Mouse (Mus musculus) stomach, postnatal 0 days (tissue): ENCODE measurements around the gene Plxnc1. TPM values are rescaled to one million over a fixed set of nuclear protein-coding genes. Genes with fewer than 3 reads are reported as not detected.
A peak's percentile ranks its signal among the peaks of the same experiment; 100 is the strongest.

ENCODE experiments used
- ATAC-seq: fragments of 200-750 bp; cut with Nextera tagmentation; 2 replicates; pipeline ENCODE4 v1.8.0; 2017; ENCODE audit not compliant: low FRiP score, low TSS enrichment
- DNase-seq: peaks from one replicate; pipeline ENCODE4 v3.0.0-alpha.2; 2016; ENCODE audit warnings: low spot score
- H3K27ac ChIP-seq: fragments of 300-500 bp; sonication (generic); replicated peaks from 2 replicates; pipeline ENCODE4 v1.5.1; 2014; ENCODE audit warnings: mild to moderate bottlenecking, control low read depth
- H3K27me3 ChIP-seq: fragments of 300-500 bp; sonication (generic); 2 replicates; pipeline ENCODE4 v1.6.1; 2014; ENCODE audit warnings: low read length; ENCODE audit not compliant: control insufficient read depth, insufficient read depth
- H3K36me3 ChIP-seq: fragments of 300-500 bp; sonication (generic); 2 replicates; pipeline ENCODE4 v1.6.1; 2014; ENCODE audit warnings: low read length, mixed read lengths; ENCODE audit not compliant: control insufficient read depth, insufficient read depth
- H3K4me1 ChIP-seq: fragments of 300-500 bp; sonication (generic); replicated peaks from 2 replicates; pipeline ENCODE4 v1.6.1; 2014; ENCODE audit warnings: antibody characterized with exemption; ENCODE audit not compliant: control insufficient read depth, insufficient read depth
- H3K4me2 ChIP-seq: fragments of 300-500 bp; sonication (generic); replicated peaks from 2 replicates; pipeline ENCODE4 v1.6.1; 2014; ENCODE audit warnings: low read depth, mild to moderate bottlenecking, control low read depth, moderate library complexity
- H3K4me3 ChIP-seq: fragments of 300-500 bp; sonication (generic); 2 replicates; pipeline ENCODE4 v1.5.1; 2014; ENCODE audit warnings: low read depth, low read length, control low read depth
- H3K9ac ChIP-seq: fragments of 300-500 bp; sonication (generic); 2 replicates; pipeline ENCODE4 v1.6.1; 2014; ENCODE audit warnings: mild to moderate bottlenecking, low read length, control low read depth, mixed read lengths
- H3K9me3 ChIP-seq: fragments of 300-500 bp; sonication (generic); 2 replicates; pipeline ENCODE4 v1.6.1; 2016; ENCODE audit warnings: low read length; ENCODE audit not compliant: control insufficient read depth
- CTCF ChIP-seq: IDR thresholded peaks from 2 replicates; pipeline ENCODE4 v1.5.1; 2016; ENCODE audit warnings: antibody characterized with exemption, low read depth, mild to moderate bottlenecking, moderate library complexity
- EP300 ChIP-seq: optimal IDR thresholded peaks from 2 replicates; pipeline ENCODE3; 2016; ENCODE audit warnings: antibody characterized with exemption
- WGBS: fragments of 180-500 bp; shearing (Covaris S2); extraction: QIAGEN DNeasy Blood & Tissue Kit; methylation state at CpG from one replicate; pipeline ENCODE4 v1.1.7; 2014; 5-methylcytosine and 5-hydroxymethylcytosine counted together
- polyA plus RNA-seq: library from polyadenylated mRNA; unstranded; fragments of >200 nt; fragmentation: Nextera tagmentation; extraction: Ambion mirVana; gene quantifications from 2 replicates; pipeline ENCODE4 v1.2.1, GENCODE M21; 2015

Plxnc1 gene
- polyA plus RNA-seq, 1 experiment from 2014 or later: 0.67 TPM

DNA sequence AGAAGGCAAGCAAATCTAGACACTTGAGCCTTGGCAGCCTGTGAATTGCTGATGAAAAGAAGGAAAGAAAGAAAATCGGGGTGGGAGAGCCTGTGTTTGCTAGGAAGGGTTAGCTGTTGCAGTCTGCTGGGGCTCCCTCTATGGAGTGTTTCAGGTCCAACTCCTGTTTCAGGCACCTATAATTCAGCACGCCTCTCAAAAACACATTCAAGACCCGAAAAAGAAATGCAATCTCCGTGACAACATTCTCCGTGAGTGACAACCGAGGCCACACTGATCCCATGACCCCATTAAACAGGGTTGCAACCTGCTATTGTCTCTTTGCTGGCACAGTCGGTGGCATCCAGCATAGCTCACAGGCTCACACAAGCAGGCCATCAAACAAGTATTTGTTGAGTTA lies 3.8 kb downstream of the Plxnc1 start:
- H3K4me1 ChIP-seq: no peaks in the 10 kb centered on the region
- no peak overlapping the region for H3K27ac ChIP-seq
- H3K4me2 ChIP-seq: no peak overlapping the region
- no peaks in the 10 kb centered on the region for H3K9me3 ChIP-seq
- no peak for TF ChIP-seq EP300
- no peak for TF ChIP-seq CTCF
- no peak overlapping the region for H3K4me3 ChIP-seq
- peaks cover 2% of the 10 kb centered on the region; the same call in 1 of the 2 replicates for H3K27me3 ChIP-seq
- H3K9ac ChIP-seq: no peak overlapping the region
- WGBS: 47% methylated on average over 7 of the region's 7 CpGs
- DNase-seq: no peak
- no peaks in the 10 kb centered on the region for H3K36me3 ChIP-seq
- no peak for ATAC-seq

DNA sequence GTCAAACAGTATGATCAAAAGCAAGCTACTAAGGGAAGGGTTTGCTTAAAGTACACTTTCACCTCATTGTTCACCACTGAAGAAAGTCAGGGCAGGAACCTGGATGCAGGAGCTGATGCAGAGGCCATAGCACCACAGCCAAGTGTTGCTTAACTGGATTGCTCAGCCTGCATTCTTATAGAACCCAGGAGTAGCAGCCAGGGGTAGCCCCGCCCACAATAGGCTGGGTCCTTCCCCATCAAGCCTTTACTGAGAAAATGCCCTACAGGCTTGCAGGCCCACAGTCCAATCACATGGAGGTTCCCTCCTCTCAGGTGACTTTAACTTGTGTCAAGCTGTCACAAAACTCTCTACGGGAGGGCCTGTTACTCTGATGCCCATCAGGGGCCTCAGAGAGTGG lies 4.6 kb downstream of the Plxnc1 start:
- Histone ChIP-seq H3K27me3 (peaks cover 2% of the 10 kb centered on the region; the same call in 1 of the 2 replicates), H3K27ac (no peak overlapping the region), H3K9me3 (no peaks in the 10 kb centered on the region), H3K4me1 (no peaks in the 10 kb centered on the region), H3K9ac (no peak overlapping the region), H3K4me3 (no peak overlapping the region), H3K4me2 (no peak overlapping the region), H3K36me3 (no peaks in the 10 kb centered on the region)
- WGBS: 50% methylated on average over 2 of the region's 2 CpGs
- TF ChIP-seq CTCF: no peak
- TF ChIP-seq EP300: no peak
- peak; percentile 21 for DNase-seq
- no peak for ATAC-seq

- 93% methylated on average over 2 of the region's 2 CpGs for whole genome bisulfite sequencing
- TF ChIP-seq EP300: no peak
- TF ChIP-seq CTCF: no peak
- ATAC-seq: no peak
Measured at GRCm38 (mm10) chr10:94938899-94939298, 5.7 kb downstream of the Plxnc1 start.

GRCm38 (mm10) chr10:94938320-94938719 lies 6.3 kb downstream of the Plxnc1 start:
- no peak for ATAC-seq
- H3K9me3 ChIP-seq: no peaks in the 10 kb centered on the region
- DNase-seq: no peak
- no peak overlapping the region for H3K9ac ChIP-seq
- no peak overlapping the region for H3K4me2 ChIP-seq
- no peak overlapping the region for H3K4me3 ChIP-seq
- no peak for TF ChIP-seq CTCF
- no peak for TF ChIP-seq EP300
- peaks cover 2% of the 10 kb centered on the region; the same call in 1 of the 2 replicates for H3K27me3 ChIP-seq
- no peaks in the 10 kb centered on the region for H3K4me1 ChIP-seq
- no peak overlapping the region for H3K27ac ChIP-seq
- H3K36me3 ChIP-seq: no peaks in the 10 kb centered on the region
- 85% methylated on average over 6 of the region's 6 CpGs for WGBS

More at GRCm38 (mm10) chr10:94938899-94939298, 5.7 kb downstream of the Plxnc1 start:
- H3K4me1 ChIP-seq: no peaks in the 10 kb centered on the region
- no peak overlapping the region for H3K4me2 ChIP-seq
- no peak overlapping the region for H3K27ac ChIP-seq
- no peaks in the 10 kb centered on the region for H3K36me3 ChIP-seq
- H3K27me3 ChIP-seq: peaks cover 2% of the 10 kb centered on the region; the same call in 1 of the 2 replicates
- H3K9ac ChIP-seq: no peak overlapping the region
- no peaks in the 10 kb centered on the region for H3K9me3 ChIP-seq
- no peak overlapping the region for H3K4me3 ChIP-seq
- no peak for DNase-seq

GRCm38 (mm10) chr10:94935270-94935669 lies 9.4 kb downstream of the Plxnc1 start:
- Histone ChIP-seq H3K9ac (no peak overlapping the region), H3K4me1 (no peaks in the 10 kb centered on the region), H3K4me3 (no peak overlapping the region), H3K36me3 (no peaks in the 10 kb centered on the region), H3K27me3 (no peaks in the 10 kb centered on the region), H3K9me3 (no peaks in the 10 kb centered on the region), H3K27ac (no peak overlapping the region), H3K4me2 (no peak overlapping the region)
- no peak for TF ChIP-seq CTCF
- no peak for TF ChIP-seq EP300
- DNase-seq (no peak), ATAC-seq (no peak)
- 82% methylated on average over 4 of the region's 4 CpGs for WGBS

- ATAC-seq: no peak
- Histone ChIP-seq H3K4me1 (no peaks in the 10 kb centered on the region), H3K9me3 (no peaks in the 10 kb centered on the region), H3K4me2 (no peak overlapping the region), H3K27ac (no peak overlapping the region), H3K4me3 (no peak overlapping the region), H3K9ac (no peak overlapping the region), H3K27me3 (no peaks in the 10 kb centered on the region), H3K36me3 (no peaks in the 10 kb centered on the region)
- 70% methylated on average over 9 of the region's 9 CpGs for WGBS
- no peak for TF ChIP-seq EP300
- TF ChIP-seq CTCF: no peak
- DNase-seq: no peak
Measured at GRCm38 (mm10) chr10:94934151-94934614, 10.5 kb downstream of the Plxnc1 start.
